Mouse (Mus musculus): Measurements from ENCODE around the gene March10.
A peak's percentile ranks its signal among the peaks of the same experiment; 100 is the strongest.

Gene March10

GRCm38 (mm10) chr11:105390290-105390689 is 66.2 kb downstream of the March10 start:
- DNase-seq, result no peak

GRCm38 (mm10) chr11:105388636-105389035 is 67.9 kb downstream of the March10 start:
- DNase-seq, result no peak

GRCm38 (mm10) chr11:105385266-105385665 is 71.3 kb downstream of the March10 start:
- no peak for DNase-seq

GRCm38 (mm10) chr11:105375821-105376235 is 80.7 kb downstream of the March10 start:
- no peak for DNase-seq

GRCm38 (mm10) chr11:105374526-105375175 is 81.9 kb downstream of the March10 start:
- DNase-seq, result no peak

GRCm38 (mm10) chr11:105373881-105374280 is 82.7 kb downstream of the March10 start:
- no peak for DNase-seq

GRCm38 (mm10) chr11:105371818-105372217 is 84.7 kb downstream of the March10 start:
- no peak for DNase-seq

GRCm38 (mm10) chr11:105369526-105370386 is 86.8 kb downstream of the March10 start:
- DNase-seq, result no peak

GRCm38 (mm10) chr11:105368833-105369232 is 87.7 kb downstream of the March10 start:
- no peak for DNase-seq

- no peak for DNase-seq
Measured at GRCm38 (mm10) chr11:105367163-105367562, 89.4 kb downstream of the March10 start.

- DNase-seq, result no peak
Measured at GRCm38 (mm10) chr11:105366051-105366450, 90.5 kb downstream of the March10 start.

- DNase-seq, result no peak
Measured at GRCm38 (mm10) chr11:105365611-105366010, 90.9 kb downstream of the March10 start.

- peak; percentile 51 for DNase-seq
Measured at GRCm38 (mm10) chr11:105364386-105365065, 92.0 kb downstream of the March10 start.

GRCm38 (mm10) chr11:105363598-105364385 is 92.7 kb downstream of the March10 start:
- peak; percentile 59 for DNase-seq

- peak; percentile 88 for DNase-seq
Measured at GRCm38 (mm10) chr11:105362946-105363597, 93.5 kb downstream of the March10 start.

- DNase-seq, result no peak
Measured at GRCm38 (mm10) chr11:105362041-105362765, 94.3 kb downstream of the March10 start.

GRCm38 (mm10) chr11:105356301-105356700 is 100.2 kb downstream of the March10 start:
- DNase-seq, result no peak

- DNase-seq, result no peak
Measured at GRCm38 (mm10) chr11:105353891-105354280, 102.6 kb downstream of the March10 start.

GRCm38 (mm10) chr11:105352954-105353890 is 103.3 kb downstream of the March10 start:
- DNase-seq, result peak; percentile 95

GRCm38 (mm10) chr11:105352152-105352551 is 104.4 kb downstream of the March10 start:
- peak; percentile 71 for DNase-seq
